Mouse (Mus musculus) ES-E14 (cell line): ENCODE results near the gene Dpf3.

Source experiments
- CHD2 ChIP-seq: IDR thresholded peaks from 2 replicates; pipeline ENCODE4 v1.6.1; 2014; ENCODE audit warnings: mild to moderate bottlenecking, low read depth, low read length, inconsistent platforms
- HCFC1 ChIP-seq: IDR thresholded peaks from 2 replicates; pipeline ENCODE4 v1.6.1; 2012; ENCODE audit warnings: low read length, inconsistent platforms, borderline replicate concordance; ENCODE audit not compliant: insufficient read depth
- MAFK ChIP-seq: IDR thresholded peaks from 2 replicates; pipeline ENCODE4 v1.6.1; 2014; ENCODE audit warnings: mild to moderate bottlenecking, low read depth, low read length, inconsistent platforms; ENCODE audit not compliant: insufficient read depth
- ZC3H11A ChIP-seq: IDR thresholded peaks from 2 replicates; pipeline ENCODE4 v1.6.1; 2012; ENCODE audit warnings: low read depth, mild to moderate bottlenecking, inconsistent platforms, low read length, borderline replicate concordance
- ZNF384 ChIP-seq: IDR thresholded peaks from 2 replicates; pipeline ENCODE4 v1.6.1; 2012; ENCODE audit warnings: low read depth, low read length, inconsistent platforms

GRCm38 (mm10) chr12:83337077-83337775 lies 150.3 kb downstream of the Dpf3 start:
- TF ChIP-seq ZNF384 (no peak), CHD2 (no peak), HCFC1 (no peak), ZC3H11A (no peak), MAFK (no peak)
